Mouse (Mus musculus) brain, embryonic 14.5 days (tissue): Measurements from ENCODE around the gene Ccdc88a.

ENCODE experiments used
- CTCF ChIP-seq: fragments of 200-500 bp; IDR thresholded peaks from 2 replicates; pipeline ENCODE4 v1.5.1; 2012; ENCODE audit warnings: inconsistent platforms, mild to moderate bottlenecking, moderate library complexity, borderline replicate concordance; ENCODE audit not compliant: insufficient read depth, insufficient read length; ENCODE audit errors: extremely low read depth
- POLR2A ChIP-seq: fragments of 200-500 bp; IDR thresholded peaks from 2 replicates; pipeline ENCODE4 v1.6.1; 2012; ENCODE audit warnings: mild to moderate bottlenecking, inconsistent platforms, borderline replicate concordance; ENCODE audit not compliant: poor library complexity, insufficient read depth, insufficient read length, severe bottlenecking; ENCODE audit errors: extremely low read depth

DNA sequence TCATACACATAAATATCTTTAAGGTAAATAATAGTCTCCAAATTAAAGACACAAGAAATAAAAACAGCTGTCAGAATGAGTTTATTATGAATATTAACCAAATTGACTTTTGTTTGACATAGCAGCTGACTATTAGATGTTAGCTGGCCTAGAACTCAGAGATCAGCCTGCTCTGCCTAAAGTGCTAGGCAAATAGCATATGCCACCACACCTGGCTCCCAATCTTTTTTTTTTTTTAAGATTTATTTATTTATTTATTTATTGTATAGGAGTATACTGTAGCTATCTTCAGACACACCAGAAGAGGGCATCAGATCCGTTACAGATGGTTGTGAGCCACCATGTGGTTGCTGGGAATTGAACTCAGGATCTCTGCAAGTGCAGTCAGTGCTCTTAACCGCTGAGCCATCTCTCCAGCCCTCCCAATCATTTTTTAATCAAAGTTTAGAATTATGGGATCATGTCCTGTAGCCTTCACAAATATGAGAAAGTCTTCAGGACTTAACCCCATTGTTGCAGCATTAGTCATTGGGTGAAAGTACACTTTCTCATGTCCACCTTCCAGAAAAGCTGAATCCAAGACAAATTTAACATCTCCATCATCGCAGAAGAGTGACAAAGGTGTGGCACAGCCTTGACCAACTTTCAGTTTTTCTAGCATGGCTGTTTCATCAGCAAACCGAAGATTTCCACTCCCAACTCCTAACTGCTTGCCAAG lies 139.5 kb downstream of the Ccdc88a start:
- no peak for TF ChIP-seq CTCF
- no peak for TF ChIP-seq POLR2A
